ENCODE assay signal across 8 mouse cellular contexts in the genomic region with DNA sequence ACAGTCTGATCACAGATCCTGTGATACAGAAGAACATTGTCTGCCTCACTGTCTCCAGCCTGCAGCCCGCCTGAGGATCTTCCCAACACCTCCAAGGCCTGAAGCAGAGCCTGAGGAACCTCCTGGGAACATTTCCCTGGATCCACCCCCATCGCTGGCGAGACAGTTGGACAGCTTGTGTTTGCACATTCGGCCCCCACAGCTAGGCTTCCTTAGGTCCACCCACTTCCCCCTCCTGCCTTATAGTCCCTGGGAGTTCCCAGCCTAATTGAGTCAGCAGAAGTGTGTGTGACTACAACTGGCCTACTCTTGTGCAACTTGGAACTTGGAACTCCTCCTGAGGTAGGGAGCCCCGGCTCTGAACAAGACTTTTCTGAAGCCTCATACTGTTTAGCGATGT. TPM values are rescaled to one million over a fixed set of nuclear protein-coding genes. Genes with fewer than 3 reads are reported as not detected.
DNase-seq lines count a peak whose midpoint lies in the region.

No protein-coding gene starts in this region.

- intact Hi-C loops in left cerebral cortex, postnatal 4 days (cut with DNase I) = loop anchor here (5.0 kb wide), 1 partner anchor 49 kb away; no protein-coding TSS in a partner anchor
- intact Hi-C loops in left cerebral cortex, postnatal 10 days (cut with DNase I) = loop anchor here (2.0 kb wide), 1 partner anchor 55 kb away; the partner anchor contains the start of gene P4hb

- DNase-seq in left cerebral cortex, adult 11 months (ENCODE audit: low spot score) = peak; percentile 63
- no peak for DNase-seq in left cerebral cortex, postnatal 4 days
- peak; percentile 78 to 84 for DNase-seq in heart, adult 9 months (ENCODE audit: low spot score in 2 of 2)
- peak; percentile 52 to 79 for DNase-seq in left cerebral cortex, postnatal 10 days (ENCODE audit: extremely low spot score in 1 of 2, low spot score in 2 of 2)
- peak; percentile 77 to 83 for DNase-seq in right cerebral cortex, postnatal 10 days (ENCODE audit: low spot score in 2 of 2)
- no peak for DNase-seq in thymus, adult 18-20 months
- no peak for DNase-seq in adrenal gland, postnatal 25 days
- no peak for DNase-seq in cerebellum, adult 18-20 months

RNA-seq across cellular contexts. Expression of gene Gcgr, which starts 12.5 kb away (rescaled TPM):
- total RNA-seq in left cerebral cortex, postnatal 4 days (2021) = under 1 TPM in 1 of 2 experiments, not detected in 1; 0.18 TPM
- total RNA-seq in left cerebral cortex, postnatal 10 days (2021) = under 1 TPM in 1 of 2 experiments, not detected in 1; 0.26 TPM
- total RNA-seq in adrenal gland, postnatal 25 days (2021) = 1.0 and 3.5 TPM in 2 replicates

RNA-seq across cellular contexts. Expression of gene Slc25a10, which starts 26.4 kb away (rescaled TPM):
- 10 to 100 TPM; 27.2 to 27.6 TPM for total RNA-seq in left cerebral cortex, postnatal 4 days (2021)
- 10 to 100 TPM; 23.4 to 26.6 TPM for total RNA-seq in left cerebral cortex, postnatal 10 days (2021)
- total RNA-seq in adrenal gland, postnatal 25 days (2021) = 102 and 151 TPM in 2 replicates

RNA-seq across cellular contexts. Expression of gene Mcrip1, which starts 31.5 kb away (rescaled TPM):
- total RNA-seq in left cerebral cortex, postnatal 4 days (2021) = 100 to 1,000 TPM; 105 to 113 TPM
- 100 to 1,000 TPM; 103 to 110 TPM for total RNA-seq in left cerebral cortex, postnatal 10 days (2021)
- 67.5 and 75.4 TPM in 2 replicates for total RNA-seq in adrenal gland, postnatal 25 days (2021)

RNA-seq across cellular contexts. Expression of gene Ppp1r27, which starts 32.9 kb away (rescaled TPM):
- not detected for total RNA-seq in left cerebral cortex, postnatal 4 days (2021)
- total RNA-seq in left cerebral cortex, postnatal 10 days (2021) = not detected
- 1.4 TPM in 1 of 2 replicates, not detected in the other for total RNA-seq in adrenal gland, postnatal 25 days (2021)

RNA-seq across cellular contexts. Expression of gene Mrpl12, which starts 33.6 kb away (rescaled TPM):
- total RNA-seq in left cerebral cortex, postnatal 4 days (2021) = 10 to 100 TPM; 74.4 to 74.5 TPM
- 10 to 100 TPM; 76.6 to 79.1 TPM for total RNA-seq in left cerebral cortex, postnatal 10 days (2021)
- 96.3 and 104 TPM in 2 replicates for total RNA-seq in adrenal gland, postnatal 25 days (2021)

Comparison
In these comparisons a context has a peak if more than half of its experiments do, and no peak if none do; other contexts are left out.
1. DNase-seq: peak in left cerebral cortex, adult 11 months (single experiment), heart, adult 9 months (2 of 2), left cerebral cortex, postnatal 10 days (2 of 2) and right cerebral cortex, postnatal 10 days (2 of 2); none in left cerebral cortex, postnatal 4 days (single experiment), thymus, adult 18-20 months (0 of 2), adrenal gland, postnatal 25 days (single experiment) and cerebellum, adult 18-20 months (0 of 2).